Mouse (Mus musculus) testis, adult 2 months (tissue): ENCODE data around the gene Ovca2. TPM values are rescaled to one million over a fixed set of nuclear protein-coding genes. Genes with fewer than 3 reads are reported as not detected.

Experiments used
- H3K27ac ChIP-seq: fragments of 200-500 bp; 2 replicates; pipeline ENCODE4 v1.5.1; 2012; ENCODE audit warnings: low read depth, low read length; ENCODE audit not compliant: control insufficient read depth, insufficient read depth
- H3K27me3 ChIP-seq: fragments of 200-500 bp; 2 replicates; pipeline ENCODE4 v1.6.1; 2012; ENCODE audit warnings: mild to moderate bottlenecking, low read length, moderate library complexity; ENCODE audit not compliant: control insufficient read depth, insufficient read depth
- H3K36me3 ChIP-seq: fragments of 200-500 bp; 2 replicates; pipeline ENCODE4 v1.6.1; 2012; ENCODE audit warnings: mild to moderate bottlenecking, low read length; ENCODE audit not compliant: control insufficient read depth, insufficient read depth
- H3K4me1 ChIP-seq: fragments of 200-500 bp; 2 replicates; pipeline ENCODE4 v1.6.1; 2012; ENCODE audit warnings: low read length; ENCODE audit not compliant: control insufficient read depth, insufficient read depth
- H3K4me3 ChIP-seq: fragments of 200-500 bp; 2 replicates; pipeline ENCODE4 v1.5.1; 2012; ENCODE audit warnings: low read depth, mild to moderate bottlenecking, low read length, moderate library complexity, mixed read lengths; ENCODE audit not compliant: control insufficient read depth
- CTCF ChIP-seq: fragments of 200-500 bp; IDR thresholded peaks from 2 replicates; pipeline ENCODE4 v1.5.1; 2012; ENCODE audit warnings: low read depth, mild to moderate bottlenecking, inconsistent platforms, low read length, moderate library complexity; ENCODE audit not compliant: control insufficient read depth, insufficient read depth, insufficient replicate concordance
- POLR2A ChIP-seq: fragments of 200-500 bp; IDR thresholded peaks from 2 replicates; pipeline ENCODE4 v1.6.1; 2012; ENCODE audit warnings: low read depth, mild to moderate bottlenecking, inconsistent platforms, low read length, moderate library complexity; ENCODE audit not compliant: control insufficient read depth
- polyA plus RNA-seq: library from polyadenylated mRNA; depleted of rRNA; stranded (reverse); fragments of >200 nt; gene quantifications from 2 replicates; pipeline ENCODE4 v1.2.3, GENCODE M21; 2012

The Ovca2 gene
- polyA plus RNA-seq, 1 experiment: 10.2 TPM

DNA sequence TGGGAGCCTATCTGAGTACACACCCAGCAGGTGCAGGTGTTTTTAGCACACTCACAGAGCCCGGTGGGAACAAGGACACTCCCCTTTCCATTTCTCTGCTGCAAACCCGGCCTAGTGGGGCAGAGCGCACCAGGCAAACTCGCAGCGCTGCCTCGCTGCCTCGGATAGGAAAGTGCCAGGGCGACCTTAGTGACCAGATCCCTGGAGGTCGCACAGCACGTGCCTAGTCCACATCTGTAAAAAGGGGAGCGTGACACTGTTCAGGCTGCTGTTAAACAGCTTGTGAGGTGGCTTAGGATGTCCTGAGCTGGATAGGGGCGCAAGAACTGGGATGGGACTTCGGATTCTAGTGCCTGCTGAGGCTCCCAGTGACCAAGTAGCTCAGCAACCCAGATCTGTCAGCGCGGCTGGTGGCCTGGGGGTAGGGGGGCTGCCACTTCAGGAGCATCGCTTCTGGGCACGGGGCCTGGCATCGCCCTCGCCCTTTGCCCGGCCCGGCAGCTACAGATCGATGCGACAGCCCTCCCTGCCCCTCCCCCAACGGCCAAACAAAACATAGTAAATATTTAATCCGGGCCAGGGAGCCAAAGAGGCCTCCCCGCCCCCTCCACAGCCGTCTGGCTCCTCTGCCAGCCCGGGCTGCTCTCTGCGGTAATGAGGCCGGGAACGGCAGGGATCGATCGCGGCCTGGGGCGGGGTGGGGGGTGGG is 34.9 kb upstream of the Ovca2 start:
- Histone ChIP-seq H3K4me3 (no peak overlapping the region), H3K27me3 (no peaks in the 10 kb centered on the region), H3K36me3 (no peaks in the 10 kb centered on the region), H3K27ac (no peak overlapping the region), H3K4me1 (peaks cover 10% of the 10 kb centered on the region)
- TF ChIP-seq POLR2A (no peak), CTCF (no peak)

DNA sequence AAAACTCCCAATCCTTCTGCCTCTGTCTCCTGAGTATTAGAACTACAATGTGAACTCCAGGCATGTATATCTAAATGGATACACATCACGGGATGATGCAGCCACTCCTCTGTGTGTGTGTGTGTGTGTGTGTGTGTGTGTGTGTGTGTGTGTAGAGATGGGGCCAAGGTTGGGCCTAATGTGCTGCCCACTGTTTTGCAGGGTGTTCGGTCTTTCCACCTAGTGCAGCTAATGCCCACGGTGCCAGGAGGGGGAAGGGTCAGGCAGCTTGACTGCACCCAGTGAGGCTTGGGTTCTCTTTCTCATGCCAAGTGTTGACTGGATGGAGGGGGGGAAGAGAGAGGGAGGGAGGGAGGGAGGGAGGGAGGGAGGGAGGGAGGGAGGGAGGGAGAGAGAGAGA is 34.2 kb upstream of the Ovca2 start:
- Histone ChIP-seq H3K4me3 (no peak overlapping the region), H3K36me3 (no peaks in the 10 kb centered on the region), H3K4me1 (peaks cover 10% of the 10 kb centered on the region), H3K27me3 (no peaks in the 10 kb centered on the region), H3K27ac (no peak overlapping the region)
- TF ChIP-seq POLR2A (no peak), CTCF (no peak)

DNA sequence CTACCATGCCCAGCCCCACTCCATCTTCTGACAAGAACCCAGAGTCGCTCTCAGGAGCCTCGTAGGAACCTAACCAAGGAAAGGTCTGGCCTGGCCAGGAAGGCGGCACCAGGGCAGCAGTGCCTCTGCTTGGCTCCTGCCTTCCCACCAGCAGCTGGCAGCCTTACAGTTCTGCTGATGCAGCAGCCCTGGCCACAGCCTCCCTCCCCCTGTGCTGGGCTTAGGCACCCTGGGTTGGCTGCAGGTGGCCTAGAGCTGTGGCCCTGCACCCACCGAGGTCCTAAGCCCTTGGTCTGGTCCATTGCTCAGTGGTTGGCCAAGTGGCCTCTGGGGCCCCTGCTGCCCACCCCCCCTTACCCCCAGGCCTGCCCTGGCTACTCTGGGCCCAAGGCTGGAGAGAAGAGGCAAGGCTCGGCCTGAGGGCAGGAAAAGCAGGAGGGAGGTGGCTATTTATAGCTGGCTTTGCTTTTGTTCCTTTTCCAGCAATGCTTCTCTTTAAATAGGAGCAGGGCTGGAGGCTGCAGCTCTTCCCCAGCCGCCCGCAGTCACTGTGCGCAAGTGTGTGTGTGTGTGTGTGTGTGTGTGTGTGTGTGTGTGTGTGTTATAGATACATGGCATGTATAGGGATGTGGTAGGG is 33.5 kb upstream of the Ovca2 start:
- Histone ChIP-seq H3K4me3 (no peak overlapping the region), H3K36me3 (no peaks in the 10 kb centered on the region), H3K27me3 (no peaks in the 10 kb centered on the region), H3K27ac (no peak overlapping the region), H3K4me1 (peaks cover 10% of the 10 kb centered on the region)
- TF ChIP-seq POLR2A (no peak), CTCF (no peak)

GRCm38 (mm10) chr11:75210755-75211154 is 32.1 kb upstream of the Ovca2 start:
- Histone ChIP-seq H3K27ac (no peak overlapping the region), H3K36me3 (no peaks in the 10 kb centered on the region), H3K4me1 (peaks cover 10% of the 10 kb centered on the region), H3K27me3 (no peaks in the 10 kb centered on the region), H3K4me3 (no peak overlapping the region)
- TF ChIP-seq CTCF (no peak), POLR2A (no peak)

DNA sequence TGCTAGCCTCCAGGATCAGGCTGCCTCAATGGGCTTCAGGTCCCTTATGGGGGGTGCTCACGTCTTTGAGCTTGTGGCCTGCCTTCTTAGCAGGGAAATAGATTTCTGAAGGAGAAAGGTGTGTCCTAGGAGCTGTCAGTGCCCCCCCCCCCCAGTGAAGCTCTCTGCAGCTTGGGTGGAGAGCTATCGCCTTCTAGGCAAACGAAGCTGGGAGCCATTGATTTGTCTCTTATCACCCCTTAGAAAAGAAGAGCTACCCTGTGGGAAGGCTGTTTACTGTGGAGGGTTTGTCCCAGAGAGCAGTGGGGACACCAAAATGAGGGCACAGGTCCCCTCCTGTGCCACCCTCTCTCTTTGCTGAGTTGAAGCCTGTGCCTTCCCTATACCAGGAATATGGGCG is 31.5 kb upstream of the Ovca2 start:
- H3K4me3 ChIP-seq: no peak overlapping the region
- no peak overlapping the region for H3K27ac ChIP-seq
- TF ChIP-seq POLR2A (no peak), CTCF (no peak)
- H3K27me3 ChIP-seq: no peaks in the 10 kb centered on the region
- H3K36me3 ChIP-seq: no peaks in the 10 kb centered on the region
- peaks cover 10% of the 10 kb centered on the region for H3K4me1 ChIP-seq

DNA sequence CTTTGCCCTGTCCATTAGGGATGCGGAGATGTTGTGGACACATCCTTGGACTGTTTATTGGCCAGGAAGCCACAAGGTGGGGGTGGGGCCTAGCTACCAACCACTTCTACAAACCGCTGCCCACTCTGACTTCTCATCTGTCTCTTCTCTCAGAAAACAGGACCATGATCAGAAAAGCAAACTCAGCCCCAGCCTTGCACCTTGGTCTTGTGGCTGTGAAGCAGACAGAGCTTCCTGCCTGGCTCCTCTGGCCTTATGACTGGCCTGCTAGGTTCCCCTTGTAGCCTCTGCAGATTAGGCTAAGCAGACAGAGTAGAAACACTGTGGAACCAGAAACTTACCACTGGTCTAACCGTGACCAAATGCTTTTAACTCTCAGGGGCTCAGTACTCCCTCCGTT is 30.7 kb upstream of the Ovca2 start:
- TF ChIP-seq CTCF: no peak
- TF ChIP-seq POLR2A: no peak
- no peak overlapping the region for H3K27ac ChIP-seq
- no peak overlapping the region for H3K4me3 ChIP-seq
- H3K36me3 ChIP-seq: no peaks in the 10 kb centered on the region
- H3K27me3 ChIP-seq: no peaks in the 10 kb centered on the region
- peaks cover 10% of the 10 kb centered on the region for H3K4me1 ChIP-seq

GRCm38 (mm10) chr11:75206347-75206746 is 27.7 kb upstream of the Ovca2 start:
- no peak for TF ChIP-seq CTCF
- TF ChIP-seq POLR2A: no peak
- Histone ChIP-seq H3K36me3 (no peaks in the 10 kb centered on the region), H3K4me3 (no peak overlapping the region), H3K27ac (no peak overlapping the region), H3K27me3 (no peaks in the 10 kb centered on the region), H3K4me1 (peaks cover 3% of the 10 kb centered on the region; the same call in 1 of the 2 replicates)

DNA sequence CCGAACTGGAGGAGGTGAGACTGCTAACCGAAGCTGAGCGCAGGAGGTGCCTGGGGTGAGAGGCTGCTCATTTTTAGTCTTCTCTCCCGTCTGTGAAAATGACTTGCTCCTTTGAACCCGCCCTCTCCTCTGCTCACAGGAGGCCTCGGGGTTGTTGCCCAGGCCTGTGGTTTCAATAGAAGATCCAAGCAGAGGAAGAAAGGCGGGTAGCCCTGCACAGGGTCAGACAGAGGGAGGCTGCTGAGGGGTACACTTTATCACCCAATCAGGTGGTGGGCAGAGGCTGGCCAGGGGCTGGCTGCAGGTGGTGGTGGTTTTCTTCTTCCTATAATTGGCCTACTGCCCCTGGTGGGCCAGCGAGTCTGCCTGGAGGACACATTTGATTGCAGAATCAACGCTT is 25.8 kb upstream of the Ovca2 start:
- H3K4me1 ChIP-seq: peaks cover 3% of the 10 kb centered on the region; the same call in 1 of the 2 replicates
- no peak overlapping the region for H3K4me3 ChIP-seq
- H3K36me3 ChIP-seq: no peaks in the 10 kb centered on the region
- H3K27me3 ChIP-seq: no peaks in the 10 kb centered on the region
- no peak overlapping the region for H3K27ac ChIP-seq
- TF ChIP-seq POLR2A: no peak
- TF ChIP-seq CTCF: no peak
